Mouse (Mus musculus) C2C12 (cell line): ENCODE results near the gene Cpsf4l.

ENCODE experiments used
- CEBPB ChIP-seq: IDR thresholded peaks from one replicate; pipeline ENCODE4 v1.6.1; 2011; ENCODE audit warnings: low read depth, mild to moderate bottlenecking, control low read depth, moderate library complexity
- CTCF ChIP-seq: IDR thresholded peaks from one replicate; pipeline ENCODE4 v1.5.1; 2011; ENCODE audit not compliant: control insufficient read depth, insufficient read depth, insufficient read length
- FOSL1 ChIP-seq: IDR thresholded peaks from one replicate; pipeline ENCODE4 v1.8.0; 2011; ENCODE audit warnings: mild to moderate bottlenecking, low read length; ENCODE audit not compliant: poor library complexity, insufficient read depth, severe bottlenecking
- MAX ChIP-seq: IDR thresholded peaks from one replicate; pipeline ENCODE4 v1.6.1; 2011; ENCODE audit warnings: mild to moderate bottlenecking, control low read depth
- MYOD1 ChIP-seq: IDR thresholded peaks from one replicate; pipeline ENCODE4 v1.6.1; 2011; ENCODE audit warnings: low read depth; ENCODE audit not compliant: control insufficient read depth, insufficient read length
- MYOG ChIP-seq: IDR thresholded peaks from one replicate; pipeline ENCODE4 v1.6.1; 2011; ENCODE audit not compliant: control insufficient read depth, insufficient read length; ENCODE audit errors: extremely low read depth
- USF1 ChIP-seq: IDR thresholded peaks from one replicate; pipeline ENCODE4 v1.6.1; 2011; ENCODE audit warnings: low read depth, mild to moderate bottlenecking, control low read depth, moderate library complexity

DNA sequence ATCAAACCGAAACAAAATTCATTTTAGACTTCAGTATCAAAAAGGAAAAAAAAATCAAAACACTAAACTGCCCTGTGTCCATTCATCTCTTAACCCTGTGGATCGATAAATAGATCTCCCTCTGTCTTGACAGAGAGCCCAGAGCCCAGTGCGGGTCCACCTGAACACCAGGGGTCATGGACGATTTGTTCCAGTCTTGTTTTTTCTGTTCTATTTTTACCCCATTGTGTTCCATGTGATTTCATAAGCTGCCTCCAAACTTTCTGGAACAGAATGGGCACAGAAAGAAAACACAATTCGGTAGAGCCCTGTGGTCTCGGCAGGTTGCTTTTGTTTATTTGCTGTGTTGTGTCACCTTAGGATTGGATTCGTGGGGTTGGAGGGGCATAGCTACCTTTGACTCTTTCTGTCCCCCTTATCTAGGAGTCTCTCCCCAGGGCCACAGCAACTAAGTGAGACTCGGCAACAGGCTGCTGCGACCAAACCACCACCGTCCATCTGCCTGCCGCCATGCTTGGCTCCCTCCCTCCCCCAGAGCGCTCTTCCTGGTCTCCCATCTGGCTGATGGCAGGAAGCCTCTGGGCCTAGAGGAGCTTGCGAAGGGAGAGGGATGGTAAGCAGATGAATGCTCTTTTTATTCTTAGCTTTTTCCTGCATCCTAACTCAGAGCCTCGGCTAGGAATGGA, 12.7 kb upstream of the Cpsf4l start:
- TF ChIP-seq CTCF = no peak
- TF ChIP-seq MYOG = no peak
- TF ChIP-seq MAX = no peak
- no peak for TF ChIP-seq FOSL1
- TF ChIP-seq CEBPB = no peak
- TF ChIP-seq USF1 = no peak
- no peak for TF ChIP-seq MYOD1
